Mouse (Mus musculus): ENCODE data around the gene Edrf1.

DNA sequence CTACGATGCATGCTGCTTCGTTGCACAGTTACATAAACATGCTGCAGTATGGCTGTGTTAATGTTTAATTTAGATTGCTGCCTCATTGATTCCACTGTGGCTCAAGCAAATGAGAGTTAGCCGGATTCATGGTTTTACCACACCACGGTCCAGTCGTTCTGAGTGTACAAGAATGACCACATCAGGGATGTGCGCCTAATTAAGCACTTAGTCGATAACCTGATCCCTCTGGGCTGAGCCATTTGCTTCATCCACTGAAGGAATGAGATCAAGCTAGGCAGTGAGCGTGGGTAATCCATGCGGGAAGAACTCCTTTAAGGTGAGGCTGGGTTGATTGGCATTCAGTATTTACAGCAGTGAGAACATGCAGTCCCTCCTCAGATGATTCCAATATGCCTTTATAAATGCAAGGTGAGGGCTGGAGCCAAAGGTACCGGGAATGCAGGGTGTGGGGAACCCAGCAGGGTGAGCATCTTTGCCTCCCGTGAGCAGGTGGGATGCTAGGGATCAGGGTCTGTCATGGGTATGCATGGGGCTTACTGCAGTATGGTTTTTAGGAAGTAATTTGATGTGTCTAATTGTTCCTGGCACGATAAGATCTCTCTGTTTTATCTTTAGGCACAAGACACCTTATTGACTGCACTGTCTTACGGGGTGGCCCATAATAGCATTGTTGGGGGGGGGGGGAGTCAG is 29.3 kb upstream of the Edrf1 start:
- TF ChIP-seq POLR2A (IDR thresholded peaks at IDR 0.05; ENCODE audit: insufficient read depth, low read depth, low read length) (no peak), EP300 (IDR thresholded peaks at IDR 0.05; ENCODE audit: insufficient read depth, low read depth, low read length) (no peak), CTCF (IDR thresholded peaks at IDR 0.05) (no peak)
